Mouse (Mus musculus) frontal cortex, postnatal 25 days (tissue): ENCODE measurements at regions not wholly inside any gene's neighbourhood (a gene's known extent, or its start where the extent isn't known, plus 50 kb on each side); places are given as distances from the start of the nearest gene placed in this dataset.
A peak's percentile ranks its signal among the peaks of the same experiment; 100 is the strongest.

Source experiments
- DNase-seq, 2 experiments: peaks; one replicate each; pipeline ENCODE4 v3.0.0; 2022; ENCODE audit warnings: low spot score in 2 of 2

DNA sequence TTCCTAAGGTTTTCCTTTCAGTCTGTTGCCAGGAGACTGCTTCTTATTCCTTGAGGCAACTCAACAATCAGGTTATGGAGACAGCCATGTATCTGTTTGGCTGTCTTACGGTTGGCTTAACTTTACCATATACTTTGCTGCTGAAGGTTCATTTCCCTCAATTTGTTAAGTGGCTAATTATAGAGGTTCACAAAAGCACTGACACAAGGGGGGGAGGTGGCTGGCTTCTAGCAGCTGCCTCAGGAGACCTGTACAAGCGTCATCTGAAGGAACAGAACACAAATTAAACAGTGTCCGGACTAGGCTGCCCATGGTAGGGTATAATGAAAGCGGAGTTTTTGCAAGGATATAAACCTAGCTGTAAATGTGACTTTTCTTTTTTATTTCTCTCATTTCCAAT, 305.0 kb upstream of the Rnf219 start:
- no peak for DNase-seq

DNA sequence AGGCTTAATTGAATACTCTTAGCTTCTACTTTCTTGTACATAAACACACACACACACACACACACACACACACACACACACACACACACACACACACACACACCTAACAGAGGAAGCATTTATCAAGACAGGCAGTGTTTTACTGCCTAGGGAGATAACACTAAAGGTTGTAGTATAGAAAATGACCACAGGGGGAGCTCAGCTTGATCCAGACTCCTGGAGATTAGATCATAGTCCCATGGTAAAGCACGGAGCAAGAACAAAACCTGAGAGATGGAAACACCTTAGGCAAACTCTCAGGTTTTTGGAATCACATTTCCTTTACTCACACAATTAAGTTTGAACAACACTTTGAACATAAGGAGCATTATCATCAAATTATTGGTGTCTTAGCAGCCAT, 302.5 kb upstream of the Rnf219 start:
- DNase-seq: no peak

DNA sequence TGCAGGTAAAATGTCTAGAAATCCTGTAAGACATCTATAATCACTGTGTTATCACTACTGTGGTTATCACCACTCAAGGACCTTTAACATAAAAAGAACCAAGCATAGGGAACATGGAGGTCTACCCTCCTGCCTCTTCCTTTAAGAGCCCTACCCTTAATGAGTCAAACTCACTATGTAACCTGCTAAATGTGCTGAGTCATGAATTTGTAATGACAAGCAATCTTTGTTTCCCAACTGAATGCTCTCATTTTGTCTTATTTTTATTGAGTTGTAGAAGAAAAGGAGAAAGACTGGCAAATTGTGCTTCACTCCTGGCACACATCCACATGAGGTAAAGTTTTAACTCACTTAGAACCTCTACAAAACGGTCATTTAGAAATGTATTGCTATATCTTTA, 301.8 kb upstream of the Rnf219 start:
- no peak for DNase-seq

DNA sequence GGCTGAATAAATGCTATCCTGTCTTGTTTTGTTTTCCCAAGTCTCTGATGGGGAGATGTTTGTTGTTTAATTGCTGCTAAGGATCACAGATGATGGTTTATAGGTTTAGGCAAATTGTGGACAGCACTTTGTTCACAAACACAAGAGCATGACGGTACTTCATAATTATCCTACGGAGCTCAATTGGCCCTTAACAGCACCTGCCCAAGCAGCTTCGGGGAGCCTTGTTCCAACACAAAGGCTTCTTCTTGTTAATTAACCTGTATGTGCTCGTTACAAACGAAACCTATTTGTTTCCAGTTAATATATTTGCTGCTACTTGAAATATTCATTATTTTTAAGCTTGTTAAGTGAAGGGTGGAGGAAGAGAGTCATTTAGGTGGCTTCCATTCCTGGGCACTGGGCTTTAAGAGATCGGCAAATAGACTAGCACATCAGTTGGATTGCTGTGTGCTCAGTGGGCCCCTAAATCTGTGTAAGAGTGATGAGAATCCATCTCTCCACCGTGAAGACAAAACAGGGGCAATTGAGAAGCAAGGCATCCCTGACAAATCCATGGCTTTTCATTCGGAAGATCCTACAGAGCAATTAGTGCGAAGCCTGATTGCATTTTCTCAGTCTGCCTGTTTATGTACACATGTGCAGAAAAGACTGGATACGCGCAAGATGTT, 299.6 kb upstream of the Rnf219 start:
- DNase-seq: no peak

DNA sequence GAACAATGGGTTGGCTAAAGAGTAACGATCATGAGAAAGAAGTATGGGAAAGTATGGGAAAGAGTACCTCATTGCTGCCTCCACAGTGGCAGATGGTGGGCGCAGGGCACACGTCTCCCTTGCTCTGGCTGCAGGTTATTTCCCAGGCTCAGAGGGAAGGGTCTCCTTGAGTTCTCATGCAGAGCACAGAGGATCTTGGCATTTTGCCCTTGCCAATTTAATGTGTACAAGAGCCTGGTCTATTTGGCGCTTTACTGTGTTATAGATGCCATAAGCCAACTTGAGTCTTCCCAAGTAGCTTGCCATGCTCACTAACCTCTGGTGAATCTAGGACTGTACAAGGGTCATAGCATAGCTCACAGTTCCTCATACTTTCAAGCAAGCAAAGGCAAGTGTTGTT, 296.7 kb upstream of the Rnf219 start:
- no peak for DNase-seq

DNA sequence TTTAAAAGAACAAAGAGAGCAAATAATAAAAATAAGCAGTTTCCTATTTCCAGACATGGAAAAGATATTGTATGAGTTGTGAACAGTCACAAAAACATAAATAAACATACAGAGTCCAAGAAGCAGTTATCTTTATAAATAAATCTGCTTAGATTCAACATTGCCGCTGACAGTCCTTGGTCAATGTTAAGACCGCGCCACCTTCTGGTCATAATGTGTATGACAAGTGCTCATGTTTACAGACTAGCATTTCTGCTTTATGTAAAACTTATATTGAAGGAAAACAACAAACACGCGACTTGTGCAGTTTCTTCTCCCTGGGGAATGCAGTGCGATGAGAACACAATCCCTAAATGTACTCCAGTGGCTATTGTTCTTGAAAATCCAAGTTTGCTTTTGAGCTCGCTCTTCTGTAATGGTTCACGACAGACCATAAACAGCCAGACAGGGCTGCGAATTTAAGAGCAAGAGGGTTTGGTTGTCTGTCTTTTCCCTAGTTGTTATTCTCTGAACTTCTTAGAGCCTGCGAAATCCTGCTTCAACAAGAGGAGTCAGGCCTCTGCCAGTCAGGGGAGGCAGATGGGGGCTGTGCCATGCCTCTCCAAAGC, 291.6 kb upstream of the Rnf219 start:
- DNase-seq: peak; percentile 70 to 80

DNA sequence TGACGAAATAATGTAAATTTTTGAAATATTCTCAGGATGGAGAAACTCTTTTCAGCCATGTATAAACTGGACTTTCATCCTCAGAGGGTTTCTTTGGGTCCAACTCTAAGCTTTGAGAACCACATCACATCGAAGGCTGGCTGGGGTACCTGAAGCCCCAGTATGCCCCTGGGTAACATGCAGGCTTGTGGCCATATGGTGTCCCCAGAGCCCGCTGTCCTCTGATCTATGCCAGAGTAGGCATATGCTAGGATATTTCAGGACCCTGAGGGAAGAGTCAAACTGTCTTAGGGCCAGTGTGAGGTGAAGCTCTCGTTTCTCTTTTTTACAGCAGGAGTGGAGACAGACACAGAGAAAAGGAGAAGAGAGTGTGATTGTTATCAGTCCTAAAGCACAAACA, 289.6 kb upstream of the Rnf219 start:
- DNase-seq: no peak

DNA sequence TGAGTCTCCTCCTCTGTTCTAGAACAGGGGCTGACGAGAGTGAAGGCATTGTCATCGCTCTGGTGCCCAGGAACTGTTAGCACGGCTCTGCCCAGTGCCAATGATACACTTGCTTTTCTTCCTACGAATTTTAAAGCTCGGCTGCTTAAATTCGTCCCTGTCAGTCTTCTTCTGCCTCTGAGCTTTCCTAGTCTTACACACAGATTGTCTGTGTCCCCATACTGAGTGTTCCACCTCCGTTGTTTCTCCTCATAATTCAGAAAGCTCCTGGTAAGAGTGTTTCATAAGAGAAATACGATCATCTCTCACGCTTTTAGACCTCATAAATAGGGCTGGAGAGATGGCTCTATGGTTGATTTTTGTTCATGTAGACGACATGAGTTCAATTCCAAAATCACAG, 282.9 kb upstream of the Rnf219 start:
- DNase-seq: no peak

DNA sequence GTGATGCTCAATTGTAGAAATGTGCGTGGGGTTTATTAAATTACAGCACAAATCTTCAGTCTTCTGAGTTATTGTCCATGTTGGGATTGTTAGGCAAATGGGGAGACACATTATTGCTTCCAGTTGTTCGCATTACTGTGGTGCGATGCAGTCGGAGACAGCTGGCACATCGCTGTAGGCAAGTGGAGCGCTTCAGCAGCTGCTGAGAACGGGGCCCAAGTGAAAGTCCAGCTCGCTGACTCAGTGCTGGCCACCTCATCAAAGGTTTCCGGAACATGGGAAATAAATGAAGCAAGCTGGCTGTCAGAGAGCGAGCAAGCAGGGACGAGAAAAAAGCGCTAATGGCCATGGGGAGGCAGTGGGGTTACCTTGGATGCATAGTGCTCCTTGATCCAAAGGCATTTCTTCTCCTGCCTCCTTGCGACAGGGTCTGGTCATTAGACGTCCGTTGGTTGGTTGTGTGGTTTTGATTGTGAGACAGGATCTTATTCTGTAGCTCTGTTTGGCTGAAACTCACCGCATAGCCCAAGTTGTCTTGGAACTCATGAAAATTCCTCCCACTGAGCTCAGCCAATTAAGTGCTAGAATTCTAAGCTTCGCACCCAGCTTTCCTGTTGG, 274.0 kb upstream of the Rnf219 start:
- DNase-seq: no peak

DNA sequence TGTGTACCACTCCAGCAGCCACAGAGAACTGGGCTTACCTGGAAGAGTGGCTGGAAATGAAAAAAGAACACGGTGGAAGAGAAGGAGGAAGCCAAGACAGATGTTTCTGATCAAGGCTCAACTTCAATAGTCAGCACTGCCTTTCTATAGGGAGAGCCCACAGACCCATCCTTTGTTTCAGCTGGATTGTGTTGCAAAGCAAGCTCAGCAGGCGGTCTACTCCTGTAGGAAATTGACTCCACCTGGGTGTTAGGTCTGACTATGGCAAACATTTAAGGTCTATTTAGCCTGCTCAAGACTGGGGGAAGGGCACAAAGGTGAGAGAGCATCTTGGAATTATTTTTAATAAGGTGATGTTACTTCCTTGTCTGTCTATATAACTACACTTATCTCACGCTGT, 266.9 kb upstream of the Rnf219 start:
- no peak for DNase-seq

DNA sequence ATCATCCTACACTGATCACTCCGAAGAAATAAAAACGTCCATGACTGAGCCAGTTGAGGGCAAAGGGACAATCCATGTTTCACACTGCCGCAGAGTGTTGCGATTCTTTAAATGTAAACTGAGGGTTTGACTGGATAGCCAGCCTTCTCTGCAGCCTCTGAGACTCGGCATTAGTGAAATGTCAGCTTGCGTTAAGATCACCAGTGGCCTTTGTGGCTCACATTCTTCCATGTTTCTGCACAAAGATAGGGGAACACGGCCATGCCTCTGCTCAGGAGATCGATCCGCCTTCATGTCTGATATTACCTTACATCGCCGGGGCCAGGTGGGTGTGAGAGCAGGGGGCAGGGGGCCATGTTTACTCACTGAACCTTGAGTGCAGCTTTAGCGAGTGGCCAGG, 262.6 kb upstream of the Rnf219 start:
- DNase-seq: no peak

DNA sequence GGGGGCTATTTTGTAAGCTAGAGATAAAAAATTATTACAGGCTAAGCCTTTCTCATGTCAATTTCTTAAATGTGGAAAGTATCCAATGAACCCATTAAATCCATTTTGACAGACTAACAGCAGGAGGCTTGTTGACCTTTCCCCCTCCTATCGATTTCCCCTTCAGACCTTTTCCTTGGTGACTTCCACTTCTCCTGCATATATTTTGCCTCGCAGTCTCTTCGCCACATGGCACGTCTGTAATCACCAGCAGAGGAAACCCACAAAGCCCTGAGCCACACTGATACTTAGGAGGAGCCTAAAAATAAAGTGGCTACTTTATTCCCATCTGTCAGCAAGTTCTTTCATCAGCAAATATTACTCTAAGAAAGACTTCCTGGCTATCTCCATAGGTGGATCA, 247.5 kb upstream of the Rnf219 start:
- DNase-seq: no peak

DNA sequence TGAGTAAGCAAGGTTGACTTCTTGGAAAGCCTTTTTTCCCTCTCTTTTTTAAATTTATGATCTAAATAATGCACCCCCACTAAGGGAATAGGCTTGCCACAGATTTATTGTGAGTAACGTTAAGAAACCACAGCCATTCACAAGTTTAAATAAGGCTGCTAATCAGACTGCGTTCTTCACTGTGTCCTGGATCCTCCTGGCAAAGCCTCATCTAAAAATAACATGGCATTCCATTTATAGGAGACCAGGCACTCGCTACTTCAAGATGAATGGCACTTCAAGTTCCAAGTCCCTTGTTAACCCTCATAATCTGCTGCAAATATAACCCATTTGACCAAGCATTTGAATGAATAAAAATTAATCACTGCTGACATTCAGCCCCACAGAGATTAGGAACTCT, 211.8 kb upstream of the Rnf219 start:
- DNase-seq: no peak

DNA sequence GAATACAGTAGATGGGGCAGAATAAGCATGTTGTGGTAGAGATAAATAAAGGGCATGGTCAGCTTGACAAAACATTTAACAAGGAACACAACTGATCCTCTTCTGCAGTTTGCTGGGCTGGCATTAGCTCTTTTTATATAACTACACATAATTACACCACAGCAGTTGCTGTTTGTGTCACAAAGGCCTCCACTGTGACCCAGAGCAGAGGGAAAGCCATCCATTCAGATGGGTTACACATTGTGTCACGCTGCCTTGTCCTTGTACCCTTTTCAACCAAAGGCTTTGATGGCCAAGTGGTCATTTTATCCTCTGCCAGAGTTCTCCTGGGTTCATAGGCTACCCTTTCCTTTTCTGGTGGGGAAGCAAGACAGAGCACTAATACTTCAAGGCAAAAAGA, 209.6 kb upstream of the Rnf219 start:
- DNase-seq: no peak

DNA sequence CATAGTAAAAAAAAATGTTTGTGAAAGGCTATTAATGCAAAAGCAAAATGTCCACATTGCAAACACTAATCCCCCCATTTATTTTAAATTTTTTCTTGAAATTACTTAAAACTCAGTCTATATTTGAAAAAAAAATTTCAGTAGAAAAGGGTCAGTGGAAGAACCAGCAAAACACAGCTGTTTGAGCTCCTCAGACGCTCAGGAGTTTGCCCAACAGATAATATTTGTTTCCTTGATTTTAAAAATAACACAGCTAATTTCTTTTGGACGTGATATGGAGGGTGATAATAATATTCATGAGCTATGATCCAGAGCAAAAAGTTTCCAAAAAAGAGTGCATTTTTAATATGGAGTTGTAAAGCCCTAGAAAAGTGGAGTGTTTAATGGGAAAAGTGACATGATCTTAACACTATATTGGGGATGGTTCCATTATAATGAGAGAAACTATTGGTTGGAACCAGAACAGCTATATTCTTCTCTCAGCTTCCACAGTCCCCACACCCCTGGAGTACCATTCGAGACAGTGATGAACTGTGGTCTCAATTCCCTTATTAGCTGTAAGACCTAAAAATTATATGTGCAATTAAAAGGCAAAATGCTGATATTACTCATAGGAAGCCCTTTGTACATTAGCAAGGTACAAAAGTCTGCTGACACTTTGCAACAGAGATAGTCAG, 209.0 kb upstream of the Rnf219 start:
- DNase-seq: no peak

DNA sequence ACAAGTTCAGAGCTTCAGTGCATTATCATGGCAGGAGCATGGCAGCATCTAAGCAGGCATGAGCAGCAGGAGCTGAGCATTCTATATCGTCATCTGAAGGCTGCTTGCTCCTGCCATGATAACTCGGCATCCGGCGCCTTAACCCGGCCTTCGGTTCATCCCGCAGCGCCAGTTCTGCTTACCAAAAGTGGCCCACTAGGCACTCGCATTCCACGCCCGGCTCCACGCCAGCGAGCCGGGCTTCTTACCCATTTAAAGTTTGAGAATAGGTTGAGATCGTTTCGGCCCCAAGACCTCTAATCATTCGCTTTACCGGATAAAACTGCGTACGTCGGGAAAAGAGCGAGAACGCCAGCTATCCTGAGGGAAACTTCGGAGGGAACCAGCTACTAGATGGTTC, 193.2 kb upstream of the Rnf219 start:
- peak; percentile 87 to 97 for DNase-seq

DNA sequence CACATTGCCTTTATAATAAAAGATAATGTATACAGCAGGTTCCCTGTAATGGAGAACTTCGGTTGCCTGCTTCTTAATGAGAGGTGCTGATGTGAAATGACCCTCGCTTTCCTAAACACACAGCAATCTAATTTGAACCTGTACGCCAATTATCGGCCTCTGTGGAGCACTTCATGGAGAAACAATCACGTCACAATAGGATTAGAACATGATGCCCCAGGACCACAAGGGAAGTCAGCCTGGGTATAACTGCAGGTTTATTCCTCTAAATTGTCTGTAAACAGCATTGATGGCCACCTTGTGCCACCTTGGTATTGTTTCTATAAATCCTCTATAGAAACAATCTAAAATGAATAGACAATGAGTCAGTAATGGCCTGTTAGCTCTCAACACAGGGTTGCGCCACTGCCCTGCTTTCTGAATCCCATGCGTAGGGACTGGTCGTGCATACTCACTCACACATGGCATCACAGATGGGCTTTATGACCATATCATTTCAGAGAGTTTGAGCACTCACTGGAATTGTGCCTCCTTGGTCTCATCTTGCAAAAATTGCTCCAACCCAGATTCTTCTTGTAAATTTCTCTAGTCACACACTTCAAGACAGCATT, 179.9 kb upstream of the Rnf219 start:
- DNase-seq: no peak

DNA sequence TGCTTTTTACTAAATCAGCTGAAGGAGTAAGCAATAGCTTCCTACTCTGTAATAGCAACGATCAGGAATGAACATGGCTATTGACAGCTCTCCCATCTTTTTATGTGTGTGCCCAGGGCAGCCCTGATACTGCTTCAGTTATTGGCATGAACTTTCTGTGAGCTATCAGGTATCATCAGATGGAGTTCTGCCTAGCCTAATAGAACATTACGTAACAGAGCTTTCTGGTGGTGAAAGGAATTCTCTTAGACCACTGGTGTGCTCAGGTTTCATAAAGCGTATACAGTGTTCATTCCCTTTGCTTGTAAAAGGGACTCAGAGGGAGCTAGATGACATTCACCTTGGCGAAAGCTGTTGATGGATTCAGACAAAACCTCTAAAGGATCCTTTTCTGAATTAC, 176.5 kb upstream of the Rnf219 start:
- DNase-seq: no peak

DNA sequence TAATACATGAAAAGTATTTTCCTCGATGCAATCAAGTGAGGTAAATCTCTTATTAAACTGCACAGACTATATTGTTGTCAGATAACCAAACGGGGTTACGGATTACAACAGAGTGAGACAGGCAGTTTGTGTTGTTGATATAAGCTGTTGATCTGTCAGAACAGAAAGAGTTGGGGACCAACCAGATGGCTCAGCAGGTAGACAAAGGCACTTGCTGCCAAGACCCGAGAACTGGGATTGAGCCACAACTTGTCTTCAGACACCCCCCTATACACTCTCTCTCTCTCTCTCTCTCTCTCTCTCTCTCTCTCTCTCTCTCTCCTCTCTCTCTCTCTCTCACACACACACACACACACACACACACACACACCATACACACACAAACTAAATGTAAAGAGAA, 172.7 kb upstream of the Rnf219 start:
- no peak for DNase-seq

DNA sequence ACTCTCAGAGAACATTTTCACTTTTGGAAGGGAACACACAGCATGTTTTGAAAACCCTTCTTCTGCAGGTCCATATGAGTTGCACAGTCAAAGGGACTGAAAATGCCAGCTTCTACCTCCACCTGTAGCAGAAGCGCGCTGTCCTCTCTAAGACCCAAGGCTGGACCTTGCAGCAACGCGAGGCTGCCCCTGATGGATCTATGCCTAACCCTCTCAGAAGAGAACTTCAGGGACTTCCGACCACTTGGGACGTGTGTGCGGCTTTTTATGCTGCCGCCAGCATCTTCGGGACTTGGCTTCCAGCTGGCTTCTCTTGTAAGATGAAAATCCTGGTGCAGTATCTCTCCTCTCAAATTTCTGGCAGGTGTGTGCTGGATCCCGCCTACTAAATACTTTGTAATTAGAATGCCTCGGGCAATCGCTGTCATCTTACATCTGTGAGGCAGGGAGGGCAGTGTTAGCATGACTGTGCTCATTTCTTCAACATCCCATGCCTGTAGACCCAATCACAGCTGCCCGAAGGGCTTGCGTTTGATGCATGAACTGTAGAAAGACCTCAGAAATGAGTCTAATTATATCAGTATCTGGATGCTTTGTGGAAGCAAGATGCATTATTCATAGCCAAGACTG, 171.8 kb upstream of the Rnf219 start:
- DNase-seq: no peak

DNA sequence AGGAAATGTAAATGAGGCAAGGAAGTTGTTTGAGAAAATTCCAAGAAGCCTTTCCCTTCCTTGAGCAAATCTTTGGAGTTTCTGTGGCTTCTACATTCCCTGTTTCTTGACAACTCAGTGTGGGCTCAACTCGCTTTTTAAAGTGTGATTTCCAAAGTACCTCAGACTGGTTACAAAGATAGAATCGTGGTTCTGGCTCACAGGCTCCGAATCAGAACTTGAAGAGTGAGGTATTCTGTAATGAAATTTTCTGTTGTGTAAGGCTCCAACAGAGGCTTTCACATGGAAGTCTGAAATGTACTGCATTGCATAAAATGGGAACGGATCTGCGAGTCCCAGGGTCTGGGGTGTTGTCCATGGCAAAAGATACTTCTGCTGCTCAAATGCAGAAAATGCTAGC, 170.2 kb upstream of the Rnf219 start:
- no peak for DNase-seq

DNA sequence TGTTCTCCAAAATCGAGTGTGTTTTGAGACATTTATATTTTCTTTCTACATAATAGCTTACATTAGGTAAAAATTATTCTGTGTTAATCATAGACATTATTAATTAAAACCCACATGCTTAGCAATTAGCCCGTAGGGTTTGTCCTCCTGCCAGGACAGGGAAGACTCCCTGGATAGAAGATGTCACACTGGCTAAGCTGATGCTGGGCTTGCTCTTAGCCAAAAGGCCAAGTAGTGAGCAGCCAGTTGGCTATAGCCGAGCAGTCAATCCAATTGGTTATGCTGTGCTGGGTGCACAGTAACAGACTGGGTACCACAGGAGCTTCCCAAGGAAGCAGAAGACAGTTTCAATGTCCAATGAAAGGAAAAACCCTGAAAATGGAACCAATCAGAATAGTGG, 166.0 kb upstream of the Rnf219 start:
- DNase-seq: no peak
